Mouse (Mus musculus) R1 (cell line): ENCODE results near the gene Pik3ca.
"Not testable (repeated sequence)": the region's sequence is repeated elsewhere in the genome, so short reads cannot be mapped to it uniquely, and the experiment has no call there.

Experiments
- DNase-seq: peaks from one replicate; pipeline ENCODE4 v3.0.0-alpha.2; 2018; ENCODE audit warnings: low read depth, low spot score

The Pik3ca gene

DNA sequence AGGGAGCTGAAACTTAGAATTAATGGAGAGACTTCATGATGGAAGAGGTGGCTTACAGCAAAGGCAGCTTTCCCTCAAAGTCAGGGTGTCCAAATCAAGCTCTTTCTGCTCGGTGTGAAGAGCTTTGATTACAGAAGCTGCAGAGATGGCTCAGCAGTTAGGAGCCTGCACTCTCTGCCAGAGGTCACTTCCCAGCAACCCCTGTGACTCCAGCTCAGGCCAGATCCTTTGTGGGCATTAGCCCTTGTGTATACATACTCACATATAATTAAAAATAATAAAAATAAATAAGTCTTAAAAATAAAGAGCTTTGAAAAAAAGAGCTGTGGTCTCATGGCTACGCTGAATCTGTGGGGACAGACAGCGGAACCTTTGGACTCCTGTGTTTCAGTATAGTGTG lies 4.1 kb downstream of the Pik3ca start:
- DNase-seq = no peak

- DNase-seq = no peak
Measured at GRCm38 (mm10) chr3:32402990-32403885, 5.8 kb downstream of the Pik3ca start.

- DNase-seq = no peak
Measured at GRCm38 (mm10) chr3:32405699-32406098, 8.2 kb downstream of the Pik3ca start.

DNA sequence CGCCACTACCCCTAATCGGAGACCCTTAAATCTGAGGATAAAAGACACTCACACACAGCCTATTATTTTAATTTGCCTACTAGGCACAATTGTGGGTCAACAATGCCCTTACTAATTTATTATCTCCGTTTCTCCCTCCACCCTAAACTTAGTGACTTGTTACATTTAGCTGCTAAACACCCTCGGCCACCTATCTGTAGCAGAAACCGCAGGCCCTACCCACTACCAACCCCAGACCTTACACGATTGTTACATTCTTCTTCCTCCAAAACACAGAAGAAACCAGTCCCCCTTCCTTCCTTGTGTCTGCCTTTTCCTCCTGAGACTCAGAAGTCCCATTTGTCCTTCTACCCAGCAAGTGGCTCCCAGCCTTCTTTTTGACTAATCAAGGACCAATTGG lies 9.3 kb downstream of the Pik3ca start:
- DNase-seq = no peak

GRCm38 (mm10) chr3:32408811-32409273 lies 11.4 kb downstream of the Pik3ca start:
- DNase-seq = peak; percentile 55

DNA sequence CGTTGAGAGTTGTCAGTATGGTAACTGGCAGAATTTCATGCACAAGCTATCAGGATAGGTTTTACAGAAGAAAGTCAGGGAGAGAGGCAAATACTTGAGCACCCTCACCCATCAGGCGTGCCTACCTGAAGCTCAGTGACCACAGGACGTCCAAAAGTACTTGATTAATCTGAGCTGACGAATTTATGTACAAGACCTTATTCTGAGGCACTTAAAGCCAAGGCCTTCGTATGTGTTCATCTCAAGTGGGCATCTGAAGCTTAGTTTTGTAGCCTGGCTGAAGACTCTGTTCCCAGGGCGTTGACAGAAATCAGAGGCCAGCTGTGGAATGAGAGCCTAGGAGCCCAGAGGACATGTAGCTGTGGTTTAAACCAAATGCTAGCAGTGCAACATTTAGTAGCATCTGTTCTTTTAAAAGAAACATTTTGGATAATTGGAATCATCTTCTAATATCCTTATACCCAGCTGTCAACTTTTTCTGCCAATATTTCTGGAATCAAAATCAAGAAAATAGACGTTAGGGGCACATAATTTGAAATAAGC lies 15.1 kb downstream of the Pik3ca start:
- no peak for DNase-seq

GRCm38 (mm10) chr3:32414381-32414780 lies 16.9 kb downstream of the Pik3ca start:
- no peak for DNase-seq

DNA sequence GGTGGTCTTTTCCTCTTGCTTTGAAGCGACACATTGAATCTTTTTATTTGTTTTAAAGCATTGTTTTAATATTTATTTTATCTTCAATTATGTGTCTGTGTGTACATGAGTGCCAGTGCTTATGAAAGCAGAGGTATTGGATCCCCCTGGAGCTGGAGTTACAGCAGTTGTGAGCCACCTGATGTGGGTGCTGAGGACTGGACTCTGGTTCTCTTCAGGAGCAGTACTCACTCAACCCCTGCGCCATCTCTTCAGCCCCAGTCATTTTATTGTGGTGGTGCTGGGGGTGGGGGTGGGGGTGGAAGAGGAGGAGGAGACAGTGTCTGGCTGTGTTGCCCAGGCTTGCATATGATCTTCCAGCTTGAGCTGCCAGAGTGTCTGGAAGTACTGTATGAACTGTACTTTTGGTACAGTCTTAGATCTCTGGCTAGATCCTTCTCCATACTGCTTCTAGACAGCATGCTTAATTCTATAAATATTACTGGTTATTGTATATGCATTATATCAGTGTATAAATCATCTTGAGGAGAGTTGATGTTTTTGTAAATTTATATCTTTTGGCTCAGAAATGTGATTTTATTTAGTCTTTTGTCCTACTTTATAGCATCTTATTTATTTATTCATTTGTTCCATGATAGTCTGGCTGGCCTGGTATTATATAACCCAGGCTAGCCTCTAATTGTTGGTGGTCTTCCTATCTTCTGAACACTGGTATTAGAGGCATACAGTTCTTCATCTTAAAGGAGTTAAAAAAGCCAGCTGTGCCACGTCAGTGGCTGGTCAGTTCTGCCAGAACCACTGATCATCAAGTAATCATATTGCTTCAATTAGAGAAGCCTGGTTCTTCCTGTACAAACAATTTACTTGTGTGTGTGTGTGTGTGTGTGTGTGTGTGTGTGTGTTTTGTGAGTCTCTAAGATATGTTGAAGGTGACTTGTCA lies 18.2 kb downstream of the Pik3ca start:
- no peak for DNase-seq

- DNase-seq = no peak
Measured at GRCm38 (mm10) chr3:32417751-32418211, 20.3 kb downstream of the Pik3ca start.

- no peak for DNase-seq
Measured at GRCm38 (mm10) chr3:32419866-32420265, 22.4 kb downstream of the Pik3ca start.

DNA sequence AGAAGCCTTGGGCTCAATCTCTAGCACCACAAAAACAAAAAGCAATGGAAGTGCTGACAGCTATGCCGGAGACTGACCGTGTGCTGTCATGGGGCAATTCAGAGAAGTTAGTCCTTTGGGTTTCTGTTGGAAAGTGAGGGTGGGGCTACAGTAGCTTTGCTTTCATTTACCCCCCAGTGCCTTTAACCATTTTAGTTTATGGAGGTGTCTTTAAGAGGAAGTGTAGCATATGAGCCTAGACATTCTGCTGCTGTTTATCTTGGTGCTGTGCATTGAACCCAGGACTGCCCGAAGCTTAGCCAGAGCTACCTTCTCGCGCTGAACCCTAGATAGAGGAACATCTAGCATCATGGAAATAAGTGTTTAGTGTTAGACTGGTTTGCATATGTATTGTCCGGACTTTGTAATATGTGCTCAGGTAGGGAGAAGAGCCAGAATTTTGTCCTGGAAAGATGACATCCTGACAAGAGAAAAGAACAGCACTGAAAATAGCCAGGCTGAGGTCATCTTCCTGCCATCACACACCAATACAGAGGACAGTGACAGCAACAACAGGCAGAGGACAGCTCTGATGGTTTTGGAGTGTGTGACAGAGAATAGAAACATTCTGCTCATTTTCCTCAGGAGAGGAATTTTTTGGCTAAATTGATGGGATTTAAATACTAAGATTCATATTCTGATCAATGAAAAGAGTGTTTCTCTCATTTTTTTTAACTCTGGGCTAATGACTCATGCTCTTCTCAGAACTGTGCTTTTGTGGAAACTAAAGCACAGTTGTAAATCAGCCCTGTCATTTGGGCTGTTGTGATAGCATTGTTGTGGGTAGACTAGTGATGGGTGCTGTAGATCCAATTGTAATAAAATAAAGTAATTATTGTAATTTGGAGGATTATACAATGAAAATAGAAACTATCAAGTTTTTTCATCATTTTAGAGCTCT lies 23.9 kb downstream of the Pik3ca start:
- no peak for DNase-seq

- DNase-seq = no peak
Measured at GRCm38 (mm10) chr3:32427695-32428094, 30.2 kb downstream of the Pik3ca start.

DNA sequence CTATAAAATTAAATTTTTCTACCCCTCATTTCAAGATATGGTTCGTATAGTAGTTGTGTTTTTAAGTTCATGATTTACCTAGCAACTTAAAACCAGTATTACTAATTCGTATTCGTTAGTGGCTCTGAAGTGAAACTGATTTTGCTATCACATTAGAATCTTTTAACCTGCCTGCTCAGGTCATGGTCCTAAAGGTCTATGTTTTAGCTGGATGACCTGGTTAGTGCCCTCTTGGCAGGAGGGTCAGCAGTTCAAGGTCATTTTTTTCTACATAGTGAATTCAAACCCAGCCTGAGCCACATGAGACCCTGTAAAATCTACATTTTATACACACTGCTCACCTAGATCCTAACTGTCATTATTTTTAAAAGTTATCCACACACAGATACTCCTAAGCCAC lies 30.9 kb downstream of the Pik3ca start:
- no peak for DNase-seq

DNA sequence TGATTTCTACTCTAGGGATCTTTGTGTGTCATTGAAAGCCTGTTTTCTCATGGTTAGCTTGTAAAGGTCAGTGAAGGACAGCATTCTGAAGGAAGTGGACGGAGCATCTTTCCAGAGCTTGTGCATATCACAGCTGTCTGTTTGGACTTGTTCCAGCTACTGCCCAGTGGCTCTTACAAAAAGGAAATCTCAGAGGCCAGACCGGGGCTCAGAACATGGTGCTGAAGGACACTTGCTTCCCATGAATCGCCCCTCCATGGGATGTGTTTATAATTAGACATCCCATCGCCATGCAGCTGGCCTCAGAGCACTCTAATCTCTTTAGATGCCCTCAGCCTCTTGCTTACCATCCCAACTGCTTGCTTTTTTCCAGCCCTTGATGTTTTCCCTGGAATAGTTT lies 31.4 kb downstream of the Pik3ca start:
- no peak for DNase-seq

DNA sequence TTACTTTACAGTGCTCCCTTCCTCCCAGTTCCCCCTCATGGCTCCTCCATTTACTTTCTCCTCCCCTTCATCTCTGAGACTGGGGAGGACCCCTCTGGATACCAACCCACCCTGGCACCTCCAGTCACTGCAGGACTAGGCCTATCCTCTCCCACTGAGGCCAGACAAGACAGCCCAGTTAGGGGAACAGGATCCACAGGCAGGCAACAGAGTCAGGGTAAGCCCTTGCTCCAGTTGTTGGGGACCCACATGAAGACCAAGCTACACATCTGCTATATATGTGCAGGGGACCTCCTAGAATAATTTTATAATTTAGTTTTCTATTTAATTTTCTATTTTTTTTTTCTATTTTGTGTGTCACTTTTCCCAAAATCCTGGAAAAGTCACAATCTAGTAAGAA lies 31.9 kb downstream of the Pik3ca start:
- not testable (repeated sequence) for DNase-seq

- no peak for DNase-seq
Measured at GRCm38 (mm10) chr3:32430394-32430793, 32.9 kb downstream of the Pik3ca start.

- no peak for DNase-seq
Measured at GRCm38 (mm10) chr3:32434016-32434415, 36.5 kb downstream of the Pik3ca start.

GRCm38 (mm10) chr3:32436101-32436500 lies 38.6 kb downstream of the Pik3ca start:
- DNase-seq = no peak

- no peak for DNase-seq
Measured at GRCm38 (mm10) chr3:32437297-32437696, 39.8 kb downstream of the Pik3ca start.

DNA sequence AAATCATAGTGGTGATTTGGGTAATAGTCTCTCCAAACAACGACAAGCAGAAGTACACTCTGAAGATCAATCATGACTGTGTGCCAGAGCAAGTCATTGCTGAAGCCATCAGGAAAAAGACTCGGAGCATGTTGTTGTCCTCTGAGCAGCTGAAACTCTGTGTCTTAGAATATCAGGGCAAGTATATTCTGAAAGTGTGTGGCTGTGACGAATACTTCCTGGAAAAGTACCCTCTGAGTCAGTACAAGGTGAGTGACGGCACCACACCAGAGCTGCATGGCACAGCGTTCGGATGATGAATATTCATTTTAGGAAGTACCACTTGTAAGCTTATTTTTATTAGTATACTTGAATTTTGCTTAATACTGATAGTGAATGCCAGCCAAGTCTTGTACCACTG lies 40.3 kb downstream of the Pik3ca start:
- no peak for DNase-seq

DNA sequence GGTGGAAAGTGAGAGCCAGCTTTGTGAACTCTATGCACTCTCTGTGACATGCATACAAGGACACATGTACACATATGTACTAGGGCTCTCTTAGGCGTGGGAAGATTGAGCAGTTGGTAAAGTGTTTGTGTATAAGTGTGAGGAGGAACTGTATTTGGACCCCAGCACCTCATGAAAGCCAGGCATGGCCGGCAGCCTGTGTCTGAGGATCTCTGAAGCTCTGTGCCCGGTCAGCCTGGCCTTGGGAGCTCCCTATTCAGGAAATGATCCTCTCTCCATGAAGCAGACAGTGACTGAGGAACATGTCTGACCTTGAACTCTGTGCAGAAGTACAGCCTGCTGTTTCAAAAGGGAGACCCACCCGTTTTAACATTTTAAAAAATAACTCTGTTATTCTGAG lies 41.2 kb downstream of the Pik3ca start:
- DNase-seq = no peak
